Mouse (Mus musculus) liver, embryonic 14.5 days (tissue): ENCODE data around the gene Gpr182.

Experiments used
- CTCF ChIP-seq: IDR thresholded peaks from 2 replicates; pipeline ENCODE4 v1.5.1; 2016; ENCODE audit warnings: antibody characterized with exemption, low read depth, control low read depth
- EP300 ChIP-seq: IDR thresholded peaks from 2 replicates; pipeline ENCODE4 v1.6.1; 2016; ENCODE audit warnings: antibody characterized with exemption, low read depth

- TF ChIP-seq CTCF (no peak), EP300 (no peak)
These were observed 48.2 kb downstream of the Gpr182 start for GRCm38 (mm10) chr10:127703299-127703698.
